Mouse (Mus musculus) hindbrain, embryonic 12.5 days (tissue): ENCODE measurements at regions not wholly inside any gene's neighbourhood (a gene's known extent, or its start where the extent isn't known, plus 50 kb on each side); places are given as distances from the start of the nearest gene placed in this dataset.

Experiments used
- ATAC-seq: fragments of 200-750 bp; cut with Nextera tagmentation; 2 replicates; pipeline ENCODE4 v1.8.0; 2017; ENCODE audit warnings: moderate TSS enrichment; ENCODE audit not compliant: low FRiP score
- H3K27ac ChIP-seq: fragments of 300-500 bp; sonication (generic); 2 replicates; pipeline ENCODE4 v1.5.1; 2016; ENCODE audit warnings: mild to moderate bottlenecking
- H3K27me3 ChIP-seq: fragments of 300-500 bp; sonication (generic); 2 replicates; pipeline ENCODE4 v1.6.1; 2016; ENCODE audit warnings: mild to moderate bottlenecking
- H3K36me3 ChIP-seq: fragments of 300-500 bp; sonication (generic); 2 replicates; pipeline ENCODE4 v1.6.1; 2016; ENCODE audit warnings: mild to moderate bottlenecking
- H3K4me1 ChIP-seq: fragments of 300-500 bp; sonication (generic); 2 replicates; pipeline ENCODE4 v1.6.1; 2016
- H3K4me2 ChIP-seq: fragments of 300-500 bp; sonication (generic); replicated peaks from 2 replicates; pipeline ENCODE4 v1.6.1; 2016; ENCODE audit warnings: mild to moderate bottlenecking
- H3K4me3 ChIP-seq: fragments of 300-500 bp; sonication (generic); 2 replicates; pipeline ENCODE4 v1.5.1; 2016; ENCODE audit warnings: mild to moderate bottlenecking
- H3K9ac ChIP-seq: fragments of 300-500 bp; sonication (generic); 2 replicates; pipeline ENCODE4 v1.6.1; 2016; ENCODE audit warnings: mild to moderate bottlenecking, moderate library complexity
- H3K9me3 ChIP-seq: fragments of 300-500 bp; sonication (generic); replicated peaks from 2 replicates; pipeline ENCODE4 v1.6.1; 2016; ENCODE audit warnings: mild to moderate bottlenecking
- WGBS: fragments of 180-500 bp; shearing (Covaris S2); methylation state at CpG from one replicate; pipeline ENCODE4 v1.1.7; 2016; 5-methylcytosine and 5-hydroxymethylcytosine counted together

- ATAC-seq, result 0 out of 2 replicates have a peak, but pooled peaks have one; percentile 43
- H3K4me2 ChIP-seq, result no peak overlapping the region
- no peak overlapping the region for H3K9ac ChIP-seq
- WGBS, result 60% methylated on average over 13 of the region's 13 CpGs
- H3K4me3 ChIP-seq, result no peak overlapping the region
- no peaks in the 10 kb centered on the region for H3K9me3 ChIP-seq
- no peaks in the 10 kb centered on the region for H3K27me3 ChIP-seq
- H3K4me1 ChIP-seq, result peaks cover 2% of the 10 kb centered on the region; the same call in 1 of the 2 replicates
- no peak overlapping the region for H3K27ac ChIP-seq
- no peaks in the 10 kb centered on the region for H3K36me3 ChIP-seq
Measured at GRCm38 (mm10) chr4:54470022-54471008, 474.5 kb upstream of the Zfp462 start.

- WGBS, result 58% methylated on average over 1 of the region's 1 CpGs
Measured at GRCm38 (mm10) chr4:54471009-54471408, 473.8 kb upstream of the Zfp462 start.

GRCm38 (mm10) chr4:54481766-54482165 is 463.1 kb upstream of the Zfp462 start:
- no peaks in the 10 kb centered on the region for H3K27me3 ChIP-seq
- H3K4me2 ChIP-seq, result no peak overlapping the region
- no peak for ATAC-seq
- 82% methylated on average over 2 of the region's 2 CpGs for WGBS
- H3K9ac ChIP-seq, result no peak overlapping the region
- H3K27ac ChIP-seq, result no peak overlapping the region
- no peak overlapping the region for H3K4me3 ChIP-seq
- no peaks in the 10 kb centered on the region for H3K9me3 ChIP-seq
- no peaks in the 10 kb centered on the region for H3K4me1 ChIP-seq
- no peaks in the 10 kb centered on the region for H3K36me3 ChIP-seq

More at GRCm38 (mm10) chr4:54471009-54471408, 473.8 kb upstream of the Zfp462 start:
- Histone ChIP-seq H3K9ac (no peak overlapping the region), H3K4me3 (no peak overlapping the region), H3K27ac (no peak overlapping the region), H3K36me3 (no peaks in the 10 kb centered on the region), H3K4me2 (no peak overlapping the region), H3K27me3 (no peaks in the 10 kb centered on the region), H3K4me1 (peaks cover 2% of the 10 kb centered on the region; the same call in 1 of the 2 replicates), H3K9me3 (no peaks in the 10 kb centered on the region)
- no peak for ATAC-seq

GRCm38 (mm10) chr4:54493074-54493473 is 451.8 kb upstream of the Zfp462 start:
- WGBS, result 81% methylated on average over 6 of the region's 6 CpGs
- Histone ChIP-seq H3K4me1 (no peaks in the 10 kb centered on the region), H3K27me3 (no peaks in the 10 kb centered on the region), H3K4me2 (no peak overlapping the region), H3K9ac (no peak overlapping the region), H3K27ac (no peak overlapping the region), H3K36me3 (no peaks in the 10 kb centered on the region), H3K4me3 (no peak overlapping the region), H3K9me3 (no peaks in the 10 kb centered on the region)
- ATAC-seq, result no peak

- Histone ChIP-seq H3K27ac (no peak overlapping the region), H3K4me3 (no peak overlapping the region), H3K4me1 (no peaks in the 10 kb centered on the region), H3K4me2 (no peak overlapping the region), H3K36me3 (no peaks in the 10 kb centered on the region), H3K9ac (no peak overlapping the region), H3K27me3 (no peaks in the 10 kb centered on the region), H3K9me3 (no peaks in the 10 kb centered on the region)
- no peak for ATAC-seq
- WGBS, result 100% methylated on average over 2 of the region's 2 CpGs
Measured at GRCm38 (mm10) chr4:54497312-54497994, 447.4 kb upstream of the Zfp462 start.

- H3K9me3 ChIP-seq, result no peaks in the 10 kb centered on the region
- no peak overlapping the region for H3K4me2 ChIP-seq
- no peak overlapping the region for H3K9ac ChIP-seq
- no peaks in the 10 kb centered on the region for H3K27me3 ChIP-seq
- 100% methylated on average over 1 of the region's 1 CpGs for WGBS
- ATAC-seq, result no peak
- H3K4me1 ChIP-seq, result no peaks in the 10 kb centered on the region
- no peak overlapping the region for H3K27ac ChIP-seq
- H3K36me3 ChIP-seq, result no peaks in the 10 kb centered on the region
- H3K4me3 ChIP-seq, result no peak overlapping the region
Measured at GRCm38 (mm10) chr4:54515934-54516333, 428.9 kb upstream of the Zfp462 start.

GRCm38 (mm10) chr4:54523283-54523682 is 421.6 kb upstream of the Zfp462 start:
- no peaks in the 10 kb centered on the region for H3K9me3 ChIP-seq
- no peaks in the 10 kb centered on the region for H3K4me1 ChIP-seq
- no peak for ATAC-seq
- H3K4me2 ChIP-seq, result no peak overlapping the region
- H3K36me3 ChIP-seq, result no peaks in the 10 kb centered on the region
- H3K9ac ChIP-seq, result no peak overlapping the region
- H3K27ac ChIP-seq, result no peak overlapping the region
- no peaks in the 10 kb centered on the region for H3K27me3 ChIP-seq
- no peak overlapping the region for H3K4me3 ChIP-seq
- 79% methylated on average over 5 of the region's 5 CpGs for WGBS

GRCm38 (mm10) chr4:54526003-54526586 is 418.8 kb upstream of the Zfp462 start:
- H3K4me1 ChIP-seq, result no peaks in the 10 kb centered on the region
- WGBS, result 64% methylated on average over 5 of the region's 5 CpGs

GRCm38 (mm10) chr4:54527660-54528059 is 417.2 kb upstream of the Zfp462 start:
- no peak overlapping the region for H3K9ac ChIP-seq
- no peak for ATAC-seq
- WGBS, result 93% methylated on average over 2 of the region's 2 CpGs
- H3K4me3 ChIP-seq, result no peak overlapping the region
- H3K27me3 ChIP-seq, result no peaks in the 10 kb centered on the region
- no peak overlapping the region for H3K4me2 ChIP-seq
- no peaks in the 10 kb centered on the region for H3K36me3 ChIP-seq
- no peaks in the 10 kb centered on the region for H3K9me3 ChIP-seq
- no peak overlapping the region for H3K27ac ChIP-seq
- no peaks in the 10 kb centered on the region for H3K4me1 ChIP-seq

More at GRCm38 (mm10) chr4:54526003-54526586, 418.8 kb upstream of the Zfp462 start:
- no peak overlapping the region for H3K9ac ChIP-seq
- H3K36me3 ChIP-seq, result no peaks in the 10 kb centered on the region
- no peaks in the 10 kb centered on the region for H3K27me3 ChIP-seq
- no peak overlapping the region for H3K4me2 ChIP-seq
- H3K4me3 ChIP-seq, result no peak overlapping the region
- H3K9me3 ChIP-seq, result no peaks in the 10 kb centered on the region
- H3K27ac ChIP-seq, result no peak overlapping the region
- no peak for ATAC-seq

- no peaks in the 10 kb centered on the region for H3K36me3 ChIP-seq
- H3K27ac ChIP-seq, result no peak overlapping the region
- H3K27me3 ChIP-seq, result no peaks in the 10 kb centered on the region
- peaks cover 12% of the 10 kb centered on the region for H3K4me1 ChIP-seq
- no peak overlapping the region for H3K9ac ChIP-seq
- no peak overlapping the region for H3K4me2 ChIP-seq
- H3K4me3 ChIP-seq, result no peak overlapping the region
- H3K9me3 ChIP-seq, result no peaks in the 10 kb centered on the region
- WGBS, result 84% methylated on average over 2 of the region's 2 CpGs
- ATAC-seq, result no peak
Measured at GRCm38 (mm10) chr4:54531739-54532138, 413.1 kb upstream of the Zfp462 start.

- peak; percentile 90 for ATAC-seq
- Histone ChIP-seq H3K27me3 (no peaks in the 10 kb centered on the region), H3K9ac (no peak overlapping the region)
Measured at GRCm38 (mm10) chr4:54533846-54534245, 411.0 kb upstream of the Zfp462 start.

More at GRCm38 (mm10) chr4:54533846-54534245, 411.0 kb upstream of the Zfp462 start:
- H3K9me3 ChIP-seq, result no peaks in the 10 kb centered on the region
- no peak overlapping the region for H3K4me3 ChIP-seq
- H3K4me2 ChIP-seq, result no peak overlapping the region
- peaks cover 12% of the 10 kb centered on the region for H3K4me1 ChIP-seq
- peak overlapping the region; percentile 52 for H3K27ac ChIP-seq
- WGBS, result 5% methylated on average over 2 of the region's 2 CpGs
- no peaks in the 10 kb centered on the region for H3K36me3 ChIP-seq
